Mouse (Mus musculus) erythroblast, adult 5-6 weeks (primary cell): ENCODE measurements around the gene Cul4b. TPM values are rescaled to one million over a fixed set of nuclear protein-coding genes. Genes with fewer than 3 reads are reported as not detected.
A peak's percentile ranks its signal among the peaks of the same experiment; 100 is the strongest.
"Not testable (repeated sequence)": the region's sequence is repeated elsewhere in the genome, so short reads cannot be mapped to it uniquely, and the experiment has no call there.

Experiments used
- ATAC-seq: replicated peaks from 2 replicates; pipeline ENCODE4 v1.8.0; 2016; ENCODE audit warnings: moderate number of reproducible peaks, mild to moderate bottlenecking, moderate TSS enrichment, inconsistent platforms; ENCODE audit not compliant: poor library complexity, low FRiP score, severe bottlenecking
- total RNA-seq, 2 experiments: library from RNA; stranded (forward) in 1 of 2; stranded (reverse) in 1 of 2; fragments of 150-400 nt in 1 of 2; fragments of 200-764, 138-1000 nt in 1 of 2; gene quantifications; 2 replicates each; pipeline versions ENCODE4 v1.2.3 to v1.2.4; 2015 to 2017; ENCODE audit warnings: low replicate concordance in 2 of 2

Cul4b gene
- 12.7 and 29.5 TPM in 2 replicates for total RNA-seq (2015; ENCODE audit: low replicate concordance)
- total RNA-seq (2017; ENCODE audit: low replicate concordance), result 17.4 and 17.9 TPM in 2 replicates

DNA sequence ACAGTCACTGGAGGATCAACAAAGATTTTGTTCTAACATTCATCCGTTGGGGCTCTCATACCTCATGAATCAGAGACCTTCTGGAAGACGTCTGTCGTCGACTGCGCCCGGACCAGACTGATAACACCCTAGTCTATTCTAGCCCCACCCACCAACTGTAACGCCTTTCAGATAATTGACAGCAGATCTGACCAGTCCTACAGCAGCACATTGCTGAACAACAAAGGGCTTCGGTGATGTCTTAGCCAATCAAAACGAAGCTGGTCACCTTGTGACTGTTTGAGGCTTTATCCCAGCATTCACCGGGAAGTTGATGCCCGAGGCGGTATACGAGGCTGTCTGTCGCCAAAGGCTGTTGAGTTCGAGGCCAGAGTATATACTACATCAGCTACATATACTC is at the start of gene Cul4b:
TSS of gene Cul4b (minus strand) at position 119 of the 400 bp plus-strand sequence.
- peak; percentile 91 for ATAC-seq

GRCm38 (mm10) chrX:38600995-38601369 is 25.0 kb upstream of the Cul4b start:
- ATAC-seq, result no peak

- peak; percentile 74 for ATAC-seq
Measured at GRCm38 (mm10) chrX:38600177-38600994, 24.4 kb upstream of the Cul4b start, which contains the start of gene Mcts1. Gene Mcts1 (plus strand): TSS chrX:38600578.

- ATAC-seq, result no peak
Measured at GRCm38 (mm10) chrX:38593180-38593889, 17.3 kb upstream of the Cul4b start.

- peak; percentile 57; the same call in 1 of the 2 replicates for ATAC-seq
Measured at GRCm38 (mm10) chrX:38591749-38592148, 15.8 kb upstream of the Cul4b start.

DNA sequence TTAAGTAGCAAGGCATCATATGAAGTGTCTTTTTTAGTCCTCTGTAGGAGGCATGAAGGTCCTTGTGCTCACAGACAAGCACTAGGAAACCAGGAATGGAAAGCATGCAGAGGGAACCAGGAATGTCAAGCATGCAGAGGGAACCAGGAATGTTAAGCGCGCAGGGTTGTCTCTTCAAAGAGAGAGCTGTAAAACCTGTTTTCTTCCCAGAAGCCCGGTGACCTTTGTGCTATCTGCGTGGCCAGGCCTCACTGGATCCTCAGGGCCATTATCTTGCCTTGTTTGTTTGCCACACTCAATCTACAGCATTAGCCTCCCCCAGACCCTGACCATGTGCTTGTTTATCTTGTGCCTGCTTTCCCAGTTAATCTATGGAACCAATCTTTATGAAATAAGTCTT is 13.8 kb upstream of the Cul4b start:
- ATAC-seq, result no peak

- ATAC-seq, result no peak
Measured at GRCm38 (mm10) chrX:38583261-38583660, 7.3 kb upstream of the Cul4b start.

- no peak for ATAC-seq
Measured at GRCm38 (mm10) chrX:38581140-38581539, 5.1 kb upstream of the Cul4b start.

GRCm38 (mm10) chrX:38566521-38567205 is 9.3 kb downstream of the Cul4b start:
- ATAC-seq, result no peak

DNA sequence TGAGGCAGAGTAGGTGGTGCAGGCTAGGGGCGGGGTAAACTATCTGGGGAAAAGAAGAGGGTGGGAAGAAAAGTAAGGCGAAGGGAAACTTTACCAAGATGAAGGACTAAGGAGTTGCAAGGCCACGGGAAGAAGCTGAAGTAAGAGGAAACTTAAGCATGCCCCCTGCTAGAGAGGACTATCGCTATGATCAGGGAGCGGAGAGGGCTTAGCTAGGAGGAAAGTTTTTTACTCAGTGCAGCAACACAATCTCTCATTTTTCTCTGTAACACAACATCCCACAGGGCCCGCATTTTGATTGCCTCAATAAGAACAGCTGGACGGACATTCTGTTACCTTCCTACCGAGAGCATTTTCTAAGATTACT is 10.8 kb downstream of the Cul4b start:
- no peak for ATAC-seq

- ATAC-seq, result peak; percentile 83
Measured at GRCm38 (mm10) chrX:38564542-38565175, 11.3 kb downstream of the Cul4b start.

- peak; percentile 68 for ATAC-seq
Measured at GRCm38 (mm10) chrX:38563941-38564541, 12.0 kb downstream of the Cul4b start.

DNA sequence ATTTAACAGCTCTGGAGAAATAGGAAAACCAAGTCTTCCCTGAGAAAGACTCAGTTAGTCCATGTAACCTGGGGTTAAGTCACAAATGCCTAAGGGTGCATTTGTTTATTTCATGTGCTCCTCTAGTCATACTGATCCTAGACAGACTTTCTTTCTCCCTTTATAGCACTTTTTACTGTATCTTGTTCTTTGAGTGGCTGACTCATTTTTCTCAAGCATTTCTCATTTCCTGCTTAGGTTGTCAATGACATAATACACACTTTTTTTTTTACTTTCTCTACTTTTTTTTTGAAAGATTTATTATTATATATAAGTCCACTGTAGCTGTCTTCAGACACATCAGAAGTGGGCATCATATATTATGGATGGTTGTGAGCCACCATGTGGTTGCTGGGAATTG is 22.7 kb downstream of the Cul4b start:
- ATAC-seq, result no peak

DNA sequence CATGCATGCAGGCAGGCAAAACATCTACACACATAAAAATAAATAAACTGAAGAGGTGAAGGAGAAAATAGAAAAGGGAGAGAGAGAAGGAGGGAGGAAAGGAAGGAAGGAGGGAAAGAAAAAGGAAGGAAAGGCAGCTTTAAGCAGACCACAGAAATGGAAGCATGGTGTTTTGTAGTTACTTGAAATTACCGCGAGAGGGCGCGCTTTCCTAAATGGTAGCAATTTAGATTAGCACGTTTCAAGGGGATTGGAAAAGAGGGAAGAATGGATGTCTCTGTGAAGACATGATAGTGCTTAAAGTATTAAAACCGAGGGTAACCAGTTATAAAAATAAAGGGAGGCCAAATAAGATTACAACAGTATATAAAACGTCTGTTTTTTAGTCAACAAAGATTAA is 61.4 kb downstream of the Cul4b start:
- peak; percentile 65; the same call in 1 of the 2 replicates for ATAC-seq

GRCm38 (mm10) chrX:38504846-38505245 is 71.2 kb downstream of the Cul4b start:
- no peak for ATAC-seq

- ATAC-seq, result not testable (repeated sequence)
Measured at GRCm38 (mm10) chrX:38502182-38502581, 73.8 kb downstream of the Cul4b start.

- ATAC-seq, result not testable (repeated sequence)
Measured at GRCm38 (mm10) chrX:38485464-38485863, 90.5 kb downstream of the Cul4b start.
